Mouse (Mus musculus) G1E (cell line): ENCODE results near the gene Saal1.

Source experiments
- CTCF ChIP-seq: IDR thresholded peaks from 2 replicates; pipeline ENCODE4 v1.5.1; 2012; ENCODE audit warnings: low read depth, low read length, inconsistent platforms, mixed read lengths
- GATA1 ChIP-seq: IDR thresholded peaks from 2 replicates; pipeline ENCODE4 v1.6.1; 2012; ENCODE audit warnings: borderline replicate concordance, low read length, inconsistent platforms, mixed read lengths

DNA sequence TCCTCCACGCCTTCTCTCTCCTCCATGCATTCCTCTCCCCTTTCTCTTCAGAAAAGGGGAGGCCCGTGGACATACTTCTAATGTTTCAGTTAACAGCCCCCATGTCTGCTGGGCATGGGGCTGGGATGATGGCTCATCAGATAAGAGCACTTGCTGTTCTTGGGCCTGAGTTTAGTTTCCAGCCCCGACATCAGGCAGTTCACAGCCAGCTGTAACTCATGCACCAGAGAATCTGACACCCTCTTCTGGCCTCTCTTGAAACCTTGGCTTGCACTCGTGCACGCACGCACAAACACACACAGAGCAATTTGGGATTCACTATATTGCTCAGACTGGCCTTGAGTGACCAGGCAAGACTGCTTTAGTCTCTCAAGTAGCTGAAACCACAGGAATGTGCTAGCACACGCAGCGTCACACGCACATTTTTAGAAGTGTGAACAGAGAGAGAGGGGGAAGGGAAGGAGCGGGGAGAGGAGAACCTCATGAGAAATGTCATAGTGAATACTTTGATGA, 38.3 kb downstream of the Saal1 start, which contains the start of gene Tph1:
- no peak for TF ChIP-seq CTCF
- TF ChIP-seq GATA1: no peak
